Comparison of ENCODE assay signal across 8 mouse cellular contexts in the genomic region with DNA sequence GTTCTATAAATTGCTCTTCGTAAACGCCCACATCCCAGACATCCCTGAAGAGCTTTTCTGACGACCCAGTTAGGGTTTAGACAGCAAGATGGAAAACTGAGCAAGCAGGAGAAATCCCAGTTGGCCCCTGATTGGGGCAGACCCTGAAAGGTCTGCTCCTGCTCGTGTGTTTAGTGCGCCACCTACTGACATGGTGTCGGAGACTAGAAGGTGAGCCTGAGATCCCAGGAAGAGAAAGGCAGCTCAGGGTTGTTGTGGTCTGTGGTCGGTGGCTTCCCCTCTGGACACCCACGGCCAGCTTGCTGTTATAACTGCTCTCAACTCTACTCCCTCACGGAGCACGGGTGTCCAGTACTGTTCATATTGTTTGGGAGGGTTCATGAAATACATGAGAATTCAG. TPM values are rescaled to one million over a fixed set of nuclear protein-coding genes. Genes with fewer than 3 reads are reported as not detected.
A peak's percentile ranks its signal among the peaks of the same experiment; 100 is the strongest.
DNase-seq lines count a peak whose midpoint lies in the region; ATAC-seq and TF ChIP-seq lines count a peak whose summit lies in the region.

No protein-coding gene starts in this region.

- ATAC-seq in heart, embryonic 11.5 days (replicated peaks; ENCODE audit: insufficient number of reproducible peaks, low FRiP score, low TSS enrichment) = no peak
- peak; percentile 62; the same call in 1 of the 2 replicates for ATAC-seq in limb, embryonic 13.5 days (ENCODE audit: low FRiP score, low read depth)
- peak; percentile 82; the same call in 1 of the 2 replicates for ATAC-seq in midbrain, embryonic 14.5 days (ENCODE audit: low FRiP score, low TSS enrichment)

- 7% methylated on average over 10 of the region's 10 CpGs for WGBS in heart, embryonic 11.5 days (ENCODE audit: insufficient replicate concordance)
- 4% methylated on average over 10 of the region's 10 CpGs for WGBS in heart, adult 2 months
- WGBS in limb, embryonic 13.5 days = 6% methylated on average over 10 of the region's 10 CpGs
- 12% methylated on average over 10 of the region's 10 CpGs for WGBS in midbrain, embryonic 14.5 days

- H3K79me2 ChIP-seq in heart, adult 2 months (replicated peaks; ENCODE audit: control insufficient read depth, insufficient read depth, low read length) = no peaks in the 10 kb centered on the region

- H3K9me3 ChIP-seq in heart, embryonic 11.5 days (replicated peaks; ENCODE audit: control insufficient read depth, low read length) = no peaks in the 10 kb centered on the region
- no peaks in the 10 kb centered on the region for H3K9me3 ChIP-seq in limb, embryonic 13.5 days
- H3K9me3 ChIP-seq in midbrain, embryonic 14.5 days (ENCODE audit: control insufficient read depth, low read length) = no peaks in the 10 kb centered on the region

- intact Hi-C loops in heart, adult 2 months (cut with DNase I) = loop anchor here (1.0 to 10.0 kb wide), 4 partner anchors 128 to 608 kb away; a partner anchor contains a TSS

- peak; percentile 97 for DNase-seq in heart, adult 11 months
- DNase-seq in embryo, embryonic 11 days = peak; percentile 90
- peak; percentile 75 to 77 for DNase-seq in heart, adult 2 months
- DNase-seq in kidney, adult 8-10 months = peak; percentile 24 to 64
- peak; percentile 89 for DNase-seq in midbrain, embryonic 14.5 days
- peak; percentile 36 to 72 for DNase-seq in spleen, adult 18-20 months

- no peak overlapping the region for H3K9ac ChIP-seq in heart, embryonic 11.5 days (ENCODE audit: low read depth, low read length)
- H3K9ac ChIP-seq in heart, adult 2 months (ENCODE audit: low read depth, low read length) = peak overlapping the region; percentile 6; the same call in 1 of the 2 replicates
- no peak overlapping the region for H3K9ac ChIP-seq in limb, embryonic 13.5 days
- no peak overlapping the region for H3K9ac ChIP-seq in midbrain, embryonic 14.5 days (replicated peaks; ENCODE audit: low read length)

- no peaks in the 10 kb centered on the region for H3K27me3 ChIP-seq in heart, embryonic 11.5 days (ENCODE audit: control insufficient read depth, insufficient read depth, low read length)
- H3K27me3 ChIP-seq in heart, adult 2 months (ENCODE audit: control insufficient read depth, insufficient read depth, low read length) = no peaks in the 10 kb centered on the region
- no peaks in the 10 kb centered on the region for H3K27me3 ChIP-seq in limb, embryonic 13.5 days
- H3K27me3 ChIP-seq in midbrain, embryonic 14.5 days (ENCODE audit: control insufficient read depth, insufficient read depth, low read length) = no peaks in the 10 kb centered on the region

- H3K4me3 ChIP-seq in heart, embryonic 11.5 days (ENCODE audit: low read depth, low read length) = no peak overlapping the region
- H3K4me3 ChIP-seq in heart, adult 2 months = no peak overlapping the region
- no peak overlapping the region for H3K4me3 ChIP-seq in limb, embryonic 13.5 days
- H3K4me3 ChIP-seq in midbrain, embryonic 14.5 days (replicated peaks; ENCODE audit: low read depth, low read length) = no peak overlapping the region

- peaks cover 11% of the 10 kb centered on the region for H3K4me1 ChIP-seq in heart, embryonic 11.5 days (ENCODE audit: control insufficient read depth, insufficient read depth, low read length)
- H3K4me1 ChIP-seq in heart, adult 2 months (ENCODE audit: control insufficient read depth, insufficient read depth, low read length) = peaks cover 9% of the 10 kb centered on the region
- H3K4me1 ChIP-seq in limb, embryonic 13.5 days = peaks cover 21% of the 10 kb centered on the region
- H3K4me1 ChIP-seq in midbrain, embryonic 14.5 days (ENCODE audit: control insufficient read depth, insufficient read depth, low read length) = peaks cover 6% of the 10 kb centered on the region; the same call in 1 of the 2 replicates

- no peak for TF ChIP-seq POLR2A in heart, adult 2 months (IDR thresholded peaks at IDR 0.05; ENCODE audit: insufficient read depth, low read depth, low read length)

- H3K36me3 ChIP-seq in heart, embryonic 11.5 days (ENCODE audit: control insufficient read depth, insufficient read depth, low read length) = no peaks in the 10 kb centered on the region
- H3K36me3 ChIP-seq in heart, adult 2 months (ENCODE audit: control insufficient read depth, insufficient read depth, low read length) = no peaks in the 10 kb centered on the region
- H3K36me3 ChIP-seq in limb, embryonic 13.5 days = no peaks in the 10 kb centered on the region
- H3K36me3 ChIP-seq in midbrain, embryonic 14.5 days (ENCODE audit: control insufficient read depth, insufficient read depth, low read length) = no peaks in the 10 kb centered on the region

- TF ChIP-seq EP300 in heart, adult 2 months (IDR thresholded peaks at IDR 0.05; ENCODE audit: insufficient read depth, low read depth, low read length) = peak; percentile 78

- TF ChIP-seq CTCF in heart, adult 2 months (IDR thresholded peaks at IDR 0.05) = peak; percentile 91

- no peak overlapping the region; the same call in 1 of the 2 replicates for H3K4me2 ChIP-seq in heart, embryonic 11.5 days
- H3K4me2 ChIP-seq in limb, embryonic 13.5 days (replicated peaks) = no peak overlapping the region
- H3K4me2 ChIP-seq in midbrain, embryonic 14.5 days (ENCODE audit: low read length) = no peak overlapping the region

- H3K27ac ChIP-seq in heart, embryonic 11.5 days (ENCODE audit: low read depth, low read length) = no peak overlapping the region
- no peak overlapping the region; the same call in 1 of the 2 replicates for H3K27ac ChIP-seq in heart, adult 2 months
- no peak overlapping the region for H3K27ac ChIP-seq in limb, embryonic 13.5 days
- H3K27ac ChIP-seq in midbrain, embryonic 14.5 days (replicated peaks; ENCODE audit: low read depth, low read length) = no peak overlapping the region

RNA-seq across cellular contexts. Expression of a gene that starts 3.2 kb away (rescaled TPM):
- polyA plus RNA-seq in heart, embryonic 11.5 days (2014; fragmentation: Nextera tagmentation; extraction: Ambion mirVana) = 73.9 and 80.4 TPM in 2 replicates
- total RNA-seq in heart, adult 2 months (2021) = 10 to 100 TPM; 64.0 to 65.3 TPM
- polyA plus RNA-seq in heart, adult 2 months (2012; rRNA removed) = 43.4 and 59.4 TPM in 2 replicates
- 90.6 and 93.0 TPM in 2 replicates for polyA plus RNA-seq in limb, embryonic 13.5 days (2015; fragmentation: Nextera tagmentation; extraction: Ambion mirVana)
- 2.1 and 5.3 TPM in 2 replicates for polyA plus RNA-seq in midbrain, embryonic 14.5 days (2014; fragmentation: Nextera tagmentation; extraction: Ambion mirVana)

Comparison
In these comparisons a context has a peak if more than half of its experiments do, and no peak if none do; other contexts are left out.
1. DNase-seq: peak in every context shown above with its lines; median percentile 97 in heart, adult 11 months; 90 in embryo, embryonic 11 days; 89 in midbrain, embryonic 14.5 days; 76 in heart, adult 2 months; 54 in spleen, adult 18-20 months; 44 in kidney, adult 8-10 months.